Mouse (Mus musculus) limb, embryonic 14.5 days (tissue): ENCODE measurements around the gene Runx1. TPM values are rescaled to one million over a fixed set of nuclear protein-coding genes. Genes with fewer than 3 reads are reported as not detected.
A peak's percentile ranks its signal among the peaks of the same experiment; 100 is the strongest.

ENCODE experiments used
- ATAC-seq: fragments of 200-750 bp; cut with Nextera tagmentation; 2 replicates; pipeline ENCODE4 v1.8.0; 2017; ENCODE audit warnings: low read depth, moderate number of reproducible peaks, moderate TSS enrichment; ENCODE audit not compliant: low FRiP score
- DNase-seq: peaks from one replicate; pipeline ENCODE4 v3.0.0-alpha.2; 2015; ENCODE audit warnings: low spot score
- H3K27ac ChIP-seq: fragments of 300-500 bp; sonication (generic); replicated peaks from 2 replicates; pipeline ENCODE4 v1.5.1; 2014; ENCODE audit warnings: low read depth, mild to moderate bottlenecking, low read length, moderate library complexity, mixed read lengths
- H3K27me3 ChIP-seq: fragments of 300-500 bp; sonication (generic); 2 replicates; pipeline ENCODE4 v1.6.1; 2014; ENCODE audit warnings: low read length, mixed read lengths; ENCODE audit not compliant: control insufficient read depth, insufficient read depth
- H3K36me3 ChIP-seq: fragments of 300-500 bp; sonication (generic); 2 replicates; pipeline ENCODE4 v1.6.1; 2014; ENCODE audit warnings: mild to moderate bottlenecking, low read length, moderate library complexity, mixed read lengths; ENCODE audit not compliant: control insufficient read depth, insufficient read depth
- H3K4me1 ChIP-seq: fragments of 300-500 bp; sonication (generic); 2 replicates; pipeline ENCODE4 v1.6.1; 2014; ENCODE audit warnings: antibody characterized with exemption, low read length, mixed read lengths; ENCODE audit not compliant: control insufficient read depth, insufficient read depth
- H3K4me2 ChIP-seq: fragments of 300-500 bp; sonication (generic); replicated peaks from 2 replicates; pipeline ENCODE4 v1.6.1; 2014; ENCODE audit warnings: low read depth, mild to moderate bottlenecking, low read length, moderate library complexity; ENCODE audit not compliant: severe bottlenecking
- H3K4me3 ChIP-seq: fragments of 300-500 bp; sonication (generic); replicated peaks from 2 replicates; pipeline ENCODE4 v1.5.1; 2014; ENCODE audit warnings: low read length
- H3K9ac ChIP-seq: fragments of 300-500 bp; sonication (generic); 2 replicates; pipeline ENCODE4 v1.6.1; 2014; ENCODE audit warnings: mild to moderate bottlenecking, low read depth, low read length, moderate library complexity; ENCODE audit not compliant: severe bottlenecking
- H3K9me3 ChIP-seq: fragments of 300-500 bp; sonication (generic); 2 replicates; pipeline ENCODE4 v1.6.1; 2016; ENCODE audit warnings: low read length; ENCODE audit not compliant: control insufficient read depth
- POLR2A ChIP-seq: fragments of 200-500 bp; IDR thresholded peaks from 2 replicates; pipeline ENCODE4 v1.8.0; 2012; ENCODE audit warnings: inconsistent platforms, mild to moderate bottlenecking, moderate library complexity, borderline replicate concordance; ENCODE audit not compliant: insufficient read depth, insufficient read length; ENCODE audit errors: extremely low read depth
- WGBS: fragments of 180-500 bp; shearing (Covaris S2); extraction: QIAGEN DNeasy Blood & Tissue Kit; methylation state at CpG from one replicate; pipeline ENCODE4 v1.1.7; 2014; 5-methylcytosine and 5-hydroxymethylcytosine counted together
- polyA plus RNA-seq, 2 experiments: library from polyadenylated mRNA; depleted of rRNA in 1 of 2; stranded (reverse) in 1 of 2; unstranded in 1 of 2; fragments of >200 nt; fragmentation: Nextera tagmentation in 1 of 2; extraction: Ambion mirVana in 1 of 2; gene quantifications; 2 replicates each; pipeline versions ENCODE4 v1.2.1 to v1.2.3; 2012 to 2014

Gene Runx1
- polyA plus RNA-seq, 2 experiments = 5.2 to 5.5 TPM

DNA sequence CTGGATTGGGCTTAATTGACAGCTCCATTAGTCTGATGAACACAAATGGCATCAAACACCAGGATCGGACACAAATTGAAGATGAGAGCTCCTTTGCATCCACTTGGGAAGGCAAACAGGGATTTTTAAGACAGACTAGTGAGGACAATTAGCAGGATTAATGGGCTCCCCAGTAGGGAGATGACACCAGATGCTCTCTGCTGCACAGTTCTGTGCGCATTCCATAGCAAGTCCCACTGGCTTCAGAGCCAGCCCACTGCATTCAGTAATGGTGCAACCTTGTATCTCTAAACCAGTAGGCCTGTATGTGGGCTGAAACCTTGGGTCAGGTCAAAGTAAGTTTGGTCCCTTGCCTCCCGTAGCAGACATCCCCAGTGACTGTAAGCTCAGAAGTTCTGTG lies 80.7 kb downstream of the Runx1 start:
- peaks cover 16% of the 10 kb centered on the region for H3K4me1 ChIP-seq
- H3K4me2 ChIP-seq = no peak overlapping the region
- H3K27ac ChIP-seq = no peak overlapping the region
- H3K9ac ChIP-seq = no peak overlapping the region
- no peaks in the 10 kb centered on the region for H3K36me3 ChIP-seq
- DNase-seq (no peak), ATAC-seq (no peak)
- H3K27me3 ChIP-seq = 0 out of 2 replicates have a peak, but pooled peaks cover 4% of the 10 kb centered on the region
- WGBS = 60% methylated on average over 3 of the region's 3 CpGs
- H3K9me3 ChIP-seq = no peaks in the 10 kb centered on the region
- H3K4me3 ChIP-seq = no peak overlapping the region
- no peak for TF ChIP-seq POLR2A

DNA sequence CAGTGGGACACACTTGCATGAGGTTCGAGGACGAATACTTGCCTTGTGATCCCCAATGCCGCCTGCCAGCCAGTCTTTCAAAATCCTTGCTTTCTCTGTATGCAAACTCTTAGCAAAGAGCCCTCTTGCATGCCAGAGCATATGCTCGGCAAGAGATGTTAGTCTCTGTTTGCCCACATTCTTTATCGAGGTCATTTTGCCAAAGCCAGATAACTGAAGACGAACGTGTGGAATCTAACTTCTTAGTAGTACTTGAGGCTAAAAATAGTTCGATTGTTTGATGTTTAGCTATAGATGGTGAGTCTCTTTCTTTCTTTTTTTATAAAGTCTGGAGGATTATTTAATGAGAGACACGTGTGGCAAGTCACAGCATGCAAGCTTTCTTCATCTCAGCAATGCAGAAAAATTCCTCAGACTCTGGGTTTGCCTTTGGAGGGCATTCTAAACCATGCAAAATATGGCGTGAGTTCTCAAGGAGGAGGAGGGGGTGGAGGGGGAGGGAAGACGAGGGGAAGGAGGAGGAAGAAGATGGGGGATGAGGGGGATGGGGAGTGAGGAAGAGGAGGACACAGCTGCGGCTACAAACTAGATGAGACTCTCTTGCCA lies 81.7 kb downstream of the Runx1 start:
- Histone ChIP-seq H3K27me3 (0 out of 2 replicates have a peak, but pooled peaks cover 4% of the 10 kb centered on the region), H3K27ac (no peak overlapping the region), H3K36me3 (no peaks in the 10 kb centered on the region), H3K9me3 (no peaks in the 10 kb centered on the region), H3K9ac (no peak overlapping the region), H3K4me2 (no peak overlapping the region), H3K4me1 (peaks cover 20% of the 10 kb centered on the region), H3K4me3 (no peak overlapping the region)
- DNase-seq = peak; percentile 28
- TF ChIP-seq POLR2A = no peak
- 38% methylated on average over 12 of the region's 12 CpGs for WGBS
- no peak for ATAC-seq

- no peak overlapping the region for H3K27ac ChIP-seq
- DNase-seq (no peak), ATAC-seq (no peak)
- no peaks in the 10 kb centered on the region for H3K36me3 ChIP-seq
- H3K4me1 ChIP-seq = peaks cover 24% of the 10 kb centered on the region
- 65% methylated on average over 4 of the region's 4 CpGs for WGBS
- no peak for TF ChIP-seq POLR2A
- H3K9ac ChIP-seq = no peak overlapping the region
- H3K4me2 ChIP-seq = no peak overlapping the region
- H3K4me3 ChIP-seq = no peak overlapping the region
- 0 out of 2 replicates have a peak, but pooled peaks cover 4% of the 10 kb centered on the region for H3K27me3 ChIP-seq
- no peaks in the 10 kb centered on the region for H3K9me3 ChIP-seq
Observed at GRCm38 (mm10) chr16:92743755-92744154, 82.2 kb downstream of the Runx1 start.

GRCm38 (mm10) chr16:92741342-92741741 lies 84.6 kb downstream of the Runx1 start:
- H3K9ac ChIP-seq = no peak overlapping the region
- no peaks in the 10 kb centered on the region for H3K36me3 ChIP-seq
- H3K4me1 ChIP-seq = peaks cover 33% of the 10 kb centered on the region
- no peak overlapping the region for H3K4me2 ChIP-seq
- 87% methylated on average over 8 of the region's 8 CpGs for WGBS
- no peaks in the 10 kb centered on the region for H3K9me3 ChIP-seq
- ATAC-seq (no peak), DNase-seq (no peak)
- no peak overlapping the region for H3K4me3 ChIP-seq
- no peak for TF ChIP-seq POLR2A
- H3K27ac ChIP-seq = no peak overlapping the region
- 0 out of 2 replicates have a peak, but pooled peaks cover 4% of the 10 kb centered on the region for H3K27me3 ChIP-seq

DNA sequence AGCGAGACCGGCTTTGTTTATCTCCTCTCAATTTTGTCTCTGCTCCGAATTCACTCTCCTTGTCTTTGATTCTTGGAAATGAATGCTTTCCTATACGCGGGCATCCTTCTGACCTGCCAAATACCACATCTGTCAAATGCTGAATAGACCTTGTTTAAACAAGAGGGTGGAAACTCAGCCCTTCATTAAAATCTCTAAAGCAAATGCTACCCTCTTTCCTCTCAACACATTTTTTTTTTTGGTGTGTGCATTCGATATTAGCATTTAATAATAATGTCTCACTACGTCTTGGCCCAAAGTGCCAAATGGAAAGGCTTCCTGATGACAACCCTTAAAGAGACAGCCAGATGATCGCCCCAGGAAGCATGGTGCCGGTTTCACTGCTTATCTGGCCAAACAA lies 85.4 kb downstream of the Runx1 start:
- no peak overlapping the region for H3K27ac ChIP-seq
- no peaks in the 10 kb centered on the region for H3K36me3 ChIP-seq
- H3K27me3 ChIP-seq = 0 out of 2 replicates have a peak, but pooled peaks cover 4% of the 10 kb centered on the region
- H3K9me3 ChIP-seq = no peaks in the 10 kb centered on the region
- TF ChIP-seq POLR2A = no peak
- ATAC-seq (no peak), DNase-seq (no peak)
- H3K4me2 ChIP-seq = no peak overlapping the region
- no peak overlapping the region for H3K9ac ChIP-seq
- 68% methylated on average over 9 of the region's 9 CpGs for WGBS
- no peak overlapping the region for H3K4me3 ChIP-seq
- H3K4me1 ChIP-seq = peaks cover 32% of the 10 kb centered on the region

DNA sequence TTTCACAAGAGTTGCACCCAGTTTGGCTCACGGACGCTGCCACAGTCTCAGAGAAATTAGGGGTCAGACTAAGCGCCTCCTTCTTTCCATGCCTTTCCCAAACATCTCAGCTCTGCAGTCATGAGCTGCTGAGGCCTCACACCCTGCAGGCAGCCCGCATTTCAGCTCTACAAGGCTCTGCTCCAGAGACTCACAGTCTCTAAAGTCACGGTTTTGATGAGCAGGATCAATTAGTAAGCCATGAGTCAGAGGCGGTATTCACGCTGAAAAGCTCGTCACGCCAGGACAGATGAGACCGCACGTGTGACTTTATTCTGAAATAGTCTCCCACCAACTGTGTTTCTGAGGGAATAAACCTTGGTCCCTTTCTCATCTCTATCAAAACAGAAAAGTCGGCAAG lies 86.0 kb downstream of the Runx1 start:
- Histone ChIP-seq H3K4me2 (no peak overlapping the region), H3K9me3 (no peaks in the 10 kb centered on the region), H3K4me1 (peaks cover 28% of the 10 kb centered on the region), H3K27me3 (0 out of 2 replicates have a peak, but pooled peaks cover 4% of the 10 kb centered on the region), H3K9ac (no peak overlapping the region), H3K27ac (no peak overlapping the region), H3K36me3 (no peaks in the 10 kb centered on the region), H3K4me3 (no peak overlapping the region)
- no peak for ATAC-seq
- no peak for DNase-seq
- TF ChIP-seq POLR2A = no peak
- WGBS = 58% methylated on average over 12 of the region's 12 CpGs
